12 mouse cellular contexts compared by ENCODE assay signal in the genomic region with DNA sequence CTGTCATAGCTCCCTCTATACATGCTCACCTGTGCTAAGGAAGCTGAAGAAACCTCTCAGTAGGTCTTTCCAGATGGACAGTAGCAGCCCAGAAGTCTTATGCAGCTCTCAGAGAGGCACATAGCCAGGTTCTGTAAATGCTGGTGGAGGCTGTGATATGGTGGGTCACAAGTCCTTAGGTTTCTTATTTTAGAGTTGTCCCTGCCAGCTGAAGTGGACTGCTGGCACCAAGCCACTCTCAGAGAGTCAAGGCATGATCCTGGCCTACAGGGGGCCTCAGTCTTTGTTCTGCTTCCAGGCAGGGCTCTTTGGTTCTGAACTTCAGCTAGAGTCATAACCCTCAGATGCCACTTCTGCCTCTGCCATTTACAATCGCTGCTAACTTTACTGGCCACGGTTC. TPM values are rescaled to one million over a fixed set of nuclear protein-coding genes. Genes with fewer than 3 reads are reported as not detected.
"Had no signal": no experiment of that assay in that cellular context is flagged by ENCODE, and none has a peak within 500 bp of the region (broad histone marks: within the 10 kb centered on the region; RNA-seq: fewer than 3 reads in every experiment).

No protein-coding gene starts in this region.

- H3K4me2 ChIP-seq: liver, embryonic 11.5 days; liver, embryonic 15.5 days; midbrain, embryonic 13.5 days; stomach, embryonic 15.5 days had no signal

- H3K9ac ChIP-seq: liver, embryonic 15.5 days; midbrain, embryonic 13.5 days; stomach, embryonic 15.5 days had no signal

- H3K36me3 ChIP-seq: limb, embryonic 10.5 days; liver, embryonic 15.5 days; midbrain, embryonic 13.5 days; stomach, embryonic 15.5 days had no signal

- ATAC-seq: midbrain, embryonic 13.5 days had no signal

- H3K4me1 ChIP-seq: limb, embryonic 10.5 days; liver, embryonic 15.5 days; midbrain, embryonic 13.5 days; stomach, embryonic 15.5 days had no signal

- H3K9me3 ChIP-seq: limb, embryonic 10.5 days; liver, embryonic 15.5 days; midbrain, embryonic 13.5 days; stomach, embryonic 15.5 days had no signal

- DNase-seq: kidney, postnatal 14 days; lung, adult 2 months; lung, postnatal 10 days; right cerebral cortex, postnatal 14 days; thymus, postnatal 36 days had no signal

- H3K4me3 ChIP-seq: left cerebral cortex, adult 2 months; limb, embryonic 10.5 days; liver, embryonic 15.5 days; midbrain, embryonic 13.5 days; stomach, embryonic 15.5 days had no signal

- H3K27me3 ChIP-seq: liver, embryonic 15.5 days; midbrain, embryonic 13.5 days; stomach, embryonic 15.5 days had no signal

- H3K27ac ChIP-seq: left cerebral cortex, adult 2 months; limb, embryonic 10.5 days; liver, embryonic 15.5 days; midbrain, embryonic 13.5 days; stomach, embryonic 15.5 days had no signal

RNA-seq across cellular contexts. Expression of gene Dchs2, which starts 11.1 kb away (rescaled TPM):
- total RNA-seq: megakaryocyte progenitor cell, adult 5-6 weeks had no signal
